Mouse (Mus musculus): ENCODE measurements at regions not wholly inside any gene's neighbourhood (a gene's known extent, or its start where the extent isn't known, plus 50 kb on each side); places are given as distances from the start of the nearest gene placed in this dataset.

GRCm38 (mm10) chr10:87747846-87748552, 110.1 kb upstream of the Igf1 start:
- Histone ChIP-seq H3K27ac (ENCODE audit: low read length) (no peak overlapping the region), H3K36me3 (ENCODE audit: control insufficient read depth, insufficient read depth, low read length) (no peaks in the 10 kb centered on the region), H3K9me3 (replicated peaks; ENCODE audit: control insufficient read depth, low read length, poor library complexity, severe bottlenecking) (no peaks in the 10 kb centered on the region), H3K27me3 (ENCODE audit: control insufficient read depth, insufficient read depth, low read depth, low read length) (no peaks in the 10 kb centered on the region), H3K4me1 (ENCODE audit: control insufficient read depth, insufficient read depth, low read length) (no peaks in the 10 kb centered on the region), H3K9ac (ENCODE audit: low read depth, low read length) (no peak overlapping the region), H3K4me2 (ENCODE audit: low read length) (no peak overlapping the region), H3K4me3 (ENCODE audit: low read depth, low read length) (no peak overlapping the region)
- 78% methylated on average over 2 of the region's 2 CpGs for WGBS
- ATAC-seq, result no peak

- no peak overlapping the region for H3K9ac ChIP-seq (ENCODE audit: low read depth, low read length)
- no peaks in the 10 kb centered on the region for H3K27me3 ChIP-seq (ENCODE audit: control insufficient read depth, insufficient read depth, low read depth, low read length)
- 78% methylated on average over 4 of the region's 4 CpGs for WGBS
- no peak overlapping the region for H3K4me2 ChIP-seq (ENCODE audit: low read length)
- no peaks in the 10 kb centered on the region for H3K36me3 ChIP-seq (ENCODE audit: control insufficient read depth, insufficient read depth, low read length)
- H3K4me1 ChIP-seq (ENCODE audit: control insufficient read depth, insufficient read depth, low read length), result no peaks in the 10 kb centered on the region
- no peak for ATAC-seq
- no peaks in the 10 kb centered on the region for H3K9me3 ChIP-seq (replicated peaks; ENCODE audit: control insufficient read depth, low read length, poor library complexity, severe bottlenecking)
- H3K27ac ChIP-seq (ENCODE audit: low read length), result no peak overlapping the region
- H3K4me3 ChIP-seq (ENCODE audit: low read depth, low read length), result no peak overlapping the region
Observed at GRCm38 (mm10) chr10:87748631-87749193, 109.4 kb upstream of the Igf1 start.

GRCm38 (mm10) chr10:87750321-87750720, 107.7 kb upstream of the Igf1 start:
- no peak overlapping the region for H3K27ac ChIP-seq (ENCODE audit: low read length)
- no peak for ATAC-seq
- H3K36me3 ChIP-seq (ENCODE audit: control insufficient read depth, insufficient read depth, low read length), result no peaks in the 10 kb centered on the region
- H3K4me2 ChIP-seq (ENCODE audit: low read length), result no peak overlapping the region
- H3K9ac ChIP-seq (ENCODE audit: low read depth, low read length), result no peak overlapping the region
- no peaks in the 10 kb centered on the region for H3K4me1 ChIP-seq (ENCODE audit: control insufficient read depth, insufficient read depth, low read length)
- no peaks in the 10 kb centered on the region for H3K9me3 ChIP-seq (replicated peaks; ENCODE audit: control insufficient read depth, low read length, poor library complexity, severe bottlenecking)
- H3K27me3 ChIP-seq (ENCODE audit: control insufficient read depth, insufficient read depth, low read depth, low read length), result no peaks in the 10 kb centered on the region
- H3K4me3 ChIP-seq (ENCODE audit: low read depth, low read length), result no peak overlapping the region

GRCm38 (mm10) chr10:87750972-87751371, 107.1 kb upstream of the Igf1 start:
- no peaks in the 10 kb centered on the region for H3K4me1 ChIP-seq (ENCODE audit: control insufficient read depth, insufficient read depth, low read length)
- H3K4me2 ChIP-seq (ENCODE audit: low read length), result no peak overlapping the region
- no peak overlapping the region for H3K4me3 ChIP-seq (ENCODE audit: low read depth, low read length)
- no peaks in the 10 kb centered on the region for H3K27me3 ChIP-seq (ENCODE audit: control insufficient read depth, insufficient read depth, low read depth, low read length)
- whole genome bisulfite sequencing, result 61% methylated on average over 1 of the region's 1 CpGs
- H3K9me3 ChIP-seq (replicated peaks; ENCODE audit: control insufficient read depth, low read length, poor library complexity, severe bottlenecking), result no peaks in the 10 kb centered on the region
- no peaks in the 10 kb centered on the region for H3K36me3 ChIP-seq (ENCODE audit: control insufficient read depth, insufficient read depth, low read length)
- H3K27ac ChIP-seq (ENCODE audit: low read length), result no peak overlapping the region
- ATAC-seq, result no peak
- H3K9ac ChIP-seq (ENCODE audit: low read depth, low read length), result no peak overlapping the region

- Histone ChIP-seq H3K36me3 (ENCODE audit: control insufficient read depth, insufficient read depth, low read length) (no peaks in the 10 kb centered on the region), H3K4me1 (ENCODE audit: control insufficient read depth, insufficient read depth, low read length) (no peaks in the 10 kb centered on the region), H3K9ac (ENCODE audit: low read depth, low read length) (no peak overlapping the region), H3K9me3 (replicated peaks; ENCODE audit: control insufficient read depth, low read length, poor library complexity, severe bottlenecking) (no peaks in the 10 kb centered on the region), H3K27me3 (ENCODE audit: control insufficient read depth, insufficient read depth, low read depth, low read length) (no peaks in the 10 kb centered on the region), H3K4me2 (ENCODE audit: low read length) (no peak overlapping the region), H3K27ac (ENCODE audit: low read length) (no peak overlapping the region), H3K4me3 (ENCODE audit: low read depth, low read length) (no peak overlapping the region)
- 84% methylated on average over 2 of the region's 2 CpGs for WGBS
- no peak for ATAC-seq
Observed at GRCm38 (mm10) chr10:87752117-87752516, 105.9 kb upstream of the Igf1 start.

- H3K4me3 ChIP-seq (ENCODE audit: low read depth, low read length), result no peak overlapping the region
- no peaks in the 10 kb centered on the region for H3K4me1 ChIP-seq (ENCODE audit: control insufficient read depth, insufficient read depth, low read length)
- no peak overlapping the region for H3K4me2 ChIP-seq (ENCODE audit: low read length)
- 55% methylated on average over 1 of the region's 1 CpGs for WGBS
- ATAC-seq, result no peak
- H3K27me3 ChIP-seq (ENCODE audit: control insufficient read depth, insufficient read depth, low read depth, low read length), result no peaks in the 10 kb centered on the region
- no peaks in the 10 kb centered on the region for H3K9me3 ChIP-seq (replicated peaks; ENCODE audit: control insufficient read depth, low read length, poor library complexity, severe bottlenecking)
- no peaks in the 10 kb centered on the region for H3K36me3 ChIP-seq (ENCODE audit: control insufficient read depth, insufficient read depth, low read length)
- no peak overlapping the region for H3K9ac ChIP-seq (ENCODE audit: low read depth, low read length)
- no peak overlapping the region for H3K27ac ChIP-seq (ENCODE audit: low read length)
Observed at GRCm38 (mm10) chr10:87753483-87753882, 104.6 kb upstream of the Igf1 start.

- H3K9me3 ChIP-seq (replicated peaks; ENCODE audit: control insufficient read depth, low read length, poor library complexity, severe bottlenecking), result no peaks in the 10 kb centered on the region
- no peaks in the 10 kb centered on the region for H3K36me3 ChIP-seq (ENCODE audit: control insufficient read depth, insufficient read depth, low read length)
- ATAC-seq, result no peak
- no peaks in the 10 kb centered on the region for H3K27me3 ChIP-seq (ENCODE audit: control insufficient read depth, insufficient read depth, low read depth, low read length)
- H3K9ac ChIP-seq (ENCODE audit: low read depth, low read length), result no peak overlapping the region
- no peak overlapping the region for H3K27ac ChIP-seq (ENCODE audit: low read length)
- no peak overlapping the region for H3K4me2 ChIP-seq (ENCODE audit: low read length)
- H3K4me3 ChIP-seq (ENCODE audit: low read depth, low read length), result no peak overlapping the region
- H3K4me1 ChIP-seq (ENCODE audit: control insufficient read depth, insufficient read depth, low read length), result no peaks in the 10 kb centered on the region
- WGBS, result 84% methylated on average over 5 of the region's 5 CpGs
Observed at GRCm38 (mm10) chr10:87761528-87762030, 96.5 kb upstream of the Igf1 start.

- Histone ChIP-seq H3K4me2 (ENCODE audit: low read length) (no peak overlapping the region), H3K4me3 (ENCODE audit: low read depth, low read length) (no peak overlapping the region), H3K27me3 (ENCODE audit: control insufficient read depth, insufficient read depth, low read depth, low read length) (no peaks in the 10 kb centered on the region), H3K36me3 (ENCODE audit: control insufficient read depth, insufficient read depth, low read length) (no peaks in the 10 kb centered on the region), H3K9me3 (replicated peaks; ENCODE audit: control insufficient read depth, low read length, poor library complexity, severe bottlenecking) (no peaks in the 10 kb centered on the region), H3K4me1 (ENCODE audit: control insufficient read depth, insufficient read depth, low read length) (no peaks in the 10 kb centered on the region), H3K27ac (ENCODE audit: low read length) (no peak overlapping the region), H3K9ac (ENCODE audit: low read depth, low read length) (no peak overlapping the region)
- WGBS, result 71% methylated on average over 4 of the region's 4 CpGs
- no peak for ATAC-seq
Observed at GRCm38 (mm10) chr10:87787521-87787920, 70.5 kb upstream of the Igf1 start.

- H3K4me2 ChIP-seq (ENCODE audit: low read length), result no peak overlapping the region
- no peak overlapping the region for H3K4me3 ChIP-seq (ENCODE audit: low read depth, low read length)
- H3K36me3 ChIP-seq (ENCODE audit: control insufficient read depth, insufficient read depth, low read length), result no peaks in the 10 kb centered on the region
- H3K9ac ChIP-seq (ENCODE audit: low read depth, low read length), result no peak overlapping the region
- no peaks in the 10 kb centered on the region for H3K9me3 ChIP-seq (replicated peaks; ENCODE audit: control insufficient read depth, low read length, poor library complexity, severe bottlenecking)
- ATAC-seq, result no peak
- no peaks in the 10 kb centered on the region for H3K4me1 ChIP-seq (ENCODE audit: control insufficient read depth, insufficient read depth, low read length)
- H3K27me3 ChIP-seq (ENCODE audit: control insufficient read depth, insufficient read depth, low read depth, low read length), result no peaks in the 10 kb centered on the region
- no peak overlapping the region for H3K27ac ChIP-seq (ENCODE audit: low read length)
Observed at GRCm38 (mm10) chr10:87792346-87792745, 65.7 kb upstream of the Igf1 start.

Measured in midbrain, embryonic 16.5 days (tissue).